Mouse (Mus musculus): Measurements from ENCODE around the gene Zfyve28. TPM values are rescaled to one million over a fixed set of nuclear protein-coding genes. Genes with fewer than 3 reads are reported as not detected.
A peak's percentile ranks its signal among the peaks of the same experiment; 100 is the strongest.

Gene Zfyve28
- polyA plus RNA-seq, 1 experiment from 2014 or later: 1.8 TPM

GRCm38 (mm10) chr5:34185051-34185580 lies 103.1 kb downstream of the Zfyve28 start:
- peak overlapping the region; percentile 89; the same call in 1 of the 2 replicates for H3K9ac ChIP-seq
- H3K27ac ChIP-seq: no peak overlapping the region
- no peaks in the 10 kb centered on the region for H3K9me3 ChIP-seq (replicated peaks)
- WGBS: 93% methylated on average over 1 of the region's 1 CpGs
- peaks cover 48% of the 10 kb centered on the region for H3K4me1 ChIP-seq
- peaks cover 8% of the 10 kb centered on the region; the same call in 1 of the 2 replicates for H3K27me3 ChIP-seq
- H3K36me3 ChIP-seq (ENCODE audit: poor library complexity, severe bottlenecking): peaks cover 14% of the 10 kb centered on the region; the same call in 1 of the 2 replicates
- H3K4me2 ChIP-seq: peak overlapping the region; percentile 84
- H3K4me3 ChIP-seq: no peak overlapping the region
- no peak for ATAC-seq

- 92% methylated on average over 3 of the region's 3 CpGs for WGBS
- no peak overlapping the region for H3K4me2 ChIP-seq
- H3K36me3 ChIP-seq (ENCODE audit: poor library complexity, severe bottlenecking): peaks cover 18% of the 10 kb centered on the region; the same call in 1 of the 2 replicates
- peaks cover 48% of the 10 kb centered on the region for H3K4me1 ChIP-seq
- no peaks in the 10 kb centered on the region for H3K27me3 ChIP-seq
- H3K4me3 ChIP-seq: no peak overlapping the region
- no peaks in the 10 kb centered on the region for H3K9me3 ChIP-seq (replicated peaks)
- ATAC-seq: no peak
- no peak overlapping the region; the same call in 1 of the 2 replicates for H3K9ac ChIP-seq
- no peak overlapping the region for H3K27ac ChIP-seq
Observed at GRCm38 (mm10) chr5:34183976-34184375, 104.3 kb downstream of the Zfyve28 start.

GRCm38 (mm10) chr5:34183156-34183880 lies 104.9 kb downstream of the Zfyve28 start:
- no peak overlapping the region for H3K4me3 ChIP-seq
- no peak for ATAC-seq
- no peaks in the 10 kb centered on the region for H3K9me3 ChIP-seq (replicated peaks)
- H3K36me3 ChIP-seq (ENCODE audit: poor library complexity, severe bottlenecking): peaks cover 23% of the 10 kb centered on the region; the same call in 1 of the 2 replicates
- no peak overlapping the region for H3K27ac ChIP-seq
- H3K4me1 ChIP-seq: peaks cover 42% of the 10 kb centered on the region
- no peak overlapping the region; the same call in 1 of the 2 replicates for H3K9ac ChIP-seq
- no peak overlapping the region for H3K4me2 ChIP-seq
- H3K27me3 ChIP-seq: no peaks in the 10 kb centered on the region
- WGBS: 75% methylated on average over 5 of the region's 5 CpGs

GRCm38 (mm10) chr5:34182486-34182885 lies 105.8 kb downstream of the Zfyve28 start:
- Histone ChIP-seq H3K4me3 (no peak overlapping the region), H3K27ac (no peak overlapping the region), H3K27me3 (no peaks in the 10 kb centered on the region), H3K9ac (no peak overlapping the region), H3K4me2 (no peak overlapping the region), H3K9me3 (replicated peaks) (no peaks in the 10 kb centered on the region), H3K36me3 (ENCODE audit: poor library complexity, severe bottlenecking) (peaks cover 30% of the 10 kb centered on the region), H3K4me1 (peaks cover 39% of the 10 kb centered on the region)
- ATAC-seq: no peak
- WGBS: 94% methylated on average over 3 of the region's 3 CpGs

GRCm38 (mm10) chr5:34177821-34178220 lies 110.4 kb downstream of the Zfyve28 start:
- ATAC-seq: no peak
- H3K27me3 ChIP-seq: no peaks in the 10 kb centered on the region
- no peaks in the 10 kb centered on the region for H3K9me3 ChIP-seq (replicated peaks)
- no peak overlapping the region for H3K4me3 ChIP-seq
- H3K36me3 ChIP-seq (ENCODE audit: poor library complexity, severe bottlenecking): peaks cover 72% of the 10 kb centered on the region
- peaks cover under 1% of the 10 kb centered on the region; the same call in 1 of the 2 replicates for H3K4me1 ChIP-seq
- H3K9ac ChIP-seq: no peak overlapping the region
- H3K27ac ChIP-seq: no peak overlapping the region
- no peak overlapping the region for H3K4me2 ChIP-seq
- WGBS: 87% methylated on average over 4 of the region's 4 CpGs

- 93% methylated on average over 2 of the region's 2 CpGs for WGBS
- Histone ChIP-seq H3K27me3 (no peaks in the 10 kb centered on the region), H3K4me3 (no peak overlapping the region), H3K4me1 (no peaks in the 10 kb centered on the region), H3K4me2 (no peak overlapping the region), H3K36me3 (ENCODE audit: poor library complexity, severe bottlenecking) (peaks cover 71% of the 10 kb centered on the region), H3K9ac (no peak overlapping the region), H3K9me3 (replicated peaks) (no peaks in the 10 kb centered on the region), H3K27ac (no peak overlapping the region)
- ATAC-seq: no peak
Observed at GRCm38 (mm10) chr5:34177091-34177490, 111.2 kb downstream of the Zfyve28 start.

GRCm38 (mm10) chr5:34176691-34177090 lies 111.6 kb downstream of the Zfyve28 start:
- no peak overlapping the region for H3K27ac ChIP-seq
- H3K4me1 ChIP-seq: no peaks in the 10 kb centered on the region
- WGBS: 59% methylated on average over 10 of the region's 10 CpGs
- H3K27me3 ChIP-seq: no peaks in the 10 kb centered on the region
- no peak for ATAC-seq
- no peak overlapping the region for H3K4me3 ChIP-seq
- H3K36me3 ChIP-seq (ENCODE audit: poor library complexity, severe bottlenecking): peaks cover 68% of the 10 kb centered on the region
- no peak overlapping the region for H3K9ac ChIP-seq
- H3K4me2 ChIP-seq: no peak overlapping the region
- H3K9me3 ChIP-seq (replicated peaks): no peaks in the 10 kb centered on the region

- no peak for ATAC-seq
- Histone ChIP-seq H3K27ac (no peak overlapping the region), H3K4me2 (no peak overlapping the region), H3K9me3 (replicated peaks) (no peaks in the 10 kb centered on the region), H3K27me3 (no peaks in the 10 kb centered on the region), H3K36me3 (ENCODE audit: poor library complexity, severe bottlenecking) (peaks cover 61% of the 10 kb centered on the region), H3K9ac (no peak overlapping the region), H3K4me1 (no peaks in the 10 kb centered on the region), H3K4me3 (no peak overlapping the region)
- WGBS: 20% methylated on average over 5 of the region's 5 CpGs
Observed at GRCm38 (mm10) chr5:34175403-34175694, 112.9 kb downstream of the Zfyve28 start.

GRCm38 (mm10) chr5:34174550-34175402 lies 113.5 kb downstream of the Zfyve28 start:
- peaks cover 55% of the 10 kb centered on the region for H3K36me3 ChIP-seq (ENCODE audit: poor library complexity, severe bottlenecking)
- WGBS: 66% methylated on average over 5 of the region's 5 CpGs
- no peaks in the 10 kb centered on the region for H3K27me3 ChIP-seq
- no peak overlapping the region for H3K27ac ChIP-seq
- H3K9ac ChIP-seq: no peak overlapping the region
- no peak overlapping the region for H3K4me2 ChIP-seq
- no peaks in the 10 kb centered on the region for H3K9me3 ChIP-seq (replicated peaks)
- 0 out of 2 replicates have a peak, but pooled peaks cover 3% of the 10 kb centered on the region for H3K4me1 ChIP-seq
- no peak for ATAC-seq
- no peak overlapping the region for H3K4me3 ChIP-seq

- H3K27me3 ChIP-seq: no peaks in the 10 kb centered on the region
- 72% methylated on average over 2 of the region's 2 CpGs for WGBS
- no peak overlapping the region for H3K9ac ChIP-seq
- no peak for ATAC-seq
- no peak overlapping the region for H3K4me2 ChIP-seq
- no peak overlapping the region for H3K27ac ChIP-seq
- no peak overlapping the region for H3K4me3 ChIP-seq
- 0 out of 2 replicates have a peak, but pooled peaks cover 5% of the 10 kb centered on the region for H3K4me1 ChIP-seq
- H3K9me3 ChIP-seq (replicated peaks): no peaks in the 10 kb centered on the region
- peaks cover 55% of the 10 kb centered on the region for H3K36me3 ChIP-seq (ENCODE audit: poor library complexity, severe bottlenecking)
Observed at GRCm38 (mm10) chr5:34174021-34174420, 114.2 kb downstream of the Zfyve28 start.

- H3K27ac ChIP-seq: no peak overlapping the region
- H3K27me3 ChIP-seq: no peaks in the 10 kb centered on the region
- WGBS: 87% methylated on average over 4 of the region's 4 CpGs
- peaks cover 17% of the 10 kb centered on the region for H3K4me1 ChIP-seq
- no peaks in the 10 kb centered on the region for H3K9me3 ChIP-seq (replicated peaks)
- H3K4me2 ChIP-seq: no peak overlapping the region
- H3K36me3 ChIP-seq (ENCODE audit: poor library complexity, severe bottlenecking): peaks cover 28% of the 10 kb centered on the region
- H3K9ac ChIP-seq: no peak overlapping the region
- no peak for ATAC-seq
- H3K4me3 ChIP-seq: no peak overlapping the region
Observed at GRCm38 (mm10) chr5:34170726-34171125, 117.5 kb downstream of the Zfyve28 start.

GRCm38 (mm10) chr5:34169954-34170353 lies 118.3 kb downstream of the Zfyve28 start:
- peak overlapping the region; percentile 69 for H3K4me2 ChIP-seq
- peak overlapping the region; percentile 78 for H3K4me3 ChIP-seq
- peaks cover 21% of the 10 kb centered on the region for H3K4me1 ChIP-seq
- H3K9me3 ChIP-seq (replicated peaks): no peaks in the 10 kb centered on the region
- peaks cover 20% of the 10 kb centered on the region for H3K36me3 ChIP-seq (ENCODE audit: poor library complexity, severe bottlenecking)
- no peak for ATAC-seq
- peak overlapping the region; percentile 65 for H3K9ac ChIP-seq
- no peaks in the 10 kb centered on the region for H3K27me3 ChIP-seq
- H3K27ac ChIP-seq: peak overlapping the region; percentile 93
- WGBS: 87% methylated on average over 3 of the region's 3 CpGs
